Mouse (Mus musculus) gastrocnemius, postnatal 14 days (tissue): ENCODE measurements around the gene Fam20a. TPM values are rescaled to one million over a fixed set of nuclear protein-coding genes. Genes with fewer than 3 reads are reported as not detected.

Experiments used
- DNase-seq: peaks from one replicate; pipeline ENCODE4 v3.0.0; 2021; ENCODE audit warnings: mixed read lengths
- intact Hi-C: fragments of 180-260 bp; cut with DNase I; formaldehyde crosslinking; loops from one replicate; pipeline ENCODE4 v1.15.1; 2025; ENCODE audit warnings: low total_unique reads
- total RNA-seq, 2 experiments: library from RNA; stranded (reverse); gene quantifications; 2 replicates each; pipeline ENCODE4 v1.2.3; 2021

Fam20a gene
- total RNA-seq, 2 experiments from 2014 or later: 3.5 to 4.0 TPM

GRCm38 (mm10) chr11:109717966-109718895 lies 3.8 kb downstream of the Fam20a start:
- intact Hi-C loops: loop anchor here (5.0 kb wide), 1 partner anchor 41 kb away; no protein-coding TSS in a partner anchor
- DNase-seq: no peak

- intact Hi-C loops: loop anchor here (5.0 kb wide), 1 partner anchor 40 kb away; no protein-coding TSS in a partner anchor
- DNase-seq: no peak
Observed at GRCm38 (mm10) chr11:109717448-109717847, 4.6 kb downstream of the Fam20a start.

- DNase-seq: no peak
- intact Hi-C loops: loop anchor here (5.0 kb wide), 1 partner anchor 40 kb away; no protein-coding TSS in a partner anchor
Observed at GRCm38 (mm10) chr11:109716981-109717380, 5.1 kb downstream of the Fam20a start.

- no peak for DNase-seq
- intact Hi-C loops: loop anchor here (5.0 kb wide), 1 partner anchor 38 kb away; no protein-coding TSS in a partner anchor
Observed at GRCm38 (mm10) chr11:109715311-109715781, 6.7 kb downstream of the Fam20a start.

GRCm38 (mm10) chr11:109714341-109715247 lies 7.5 kb downstream of the Fam20a start:
- intact Hi-C loops: loop anchor here (5.0 kb wide), 1 partner anchor 37 kb away; no protein-coding TSS in a partner anchor
- DNase-seq: peak; percentile 45

- intact Hi-C loops: no loop called here
- no peak for DNase-seq
Observed at GRCm38 (mm10) chr11:109709501-109709900, 12.6 kb downstream of the Fam20a start.

GRCm38 (mm10) chr11:109708786-109709185 lies 13.3 kb downstream of the Fam20a start:
- no peak for DNase-seq
- intact Hi-C loops: no loop called here

- DNase-seq: no peak
- intact Hi-C loops: no loop called here
Observed at GRCm38 (mm10) chr11:109707442-109707841, 14.6 kb downstream of the Fam20a start.

GRCm38 (mm10) chr11:109706586-109706985 lies 15.5 kb downstream of the Fam20a start:
- no peak for DNase-seq
- intact Hi-C loops: no loop called here

- intact Hi-C loops: no loop called here
- no peak for DNase-seq
Observed at GRCm38 (mm10) chr11:109706055-109706412, 16.0 kb downstream of the Fam20a start.

GRCm38 (mm10) chr11:109705336-109706054 lies 16.6 kb downstream of the Fam20a start:
- no peak for DNase-seq
- intact Hi-C loops: no loop called here

- intact Hi-C loops: no loop called here
- DNase-seq: no peak
Observed at GRCm38 (mm10) chr11:109704311-109705205, 17.5 kb downstream of the Fam20a start.

GRCm38 (mm10) chr11:109703845-109704244 lies 18.2 kb downstream of the Fam20a start:
- no peak for DNase-seq
- intact Hi-C loops: no loop called here

- intact Hi-C loops: no loop called here
- no peak for DNase-seq
Observed at GRCm38 (mm10) chr11:109702031-109702815, 19.9 kb downstream of the Fam20a start.

GRCm38 (mm10) chr11:109700761-109701160 lies 21.3 kb downstream of the Fam20a start:
- no peak for DNase-seq
- intact Hi-C loops: no loop called here

- intact Hi-C loops: no loop called here
- DNase-seq: no peak
Observed at GRCm38 (mm10) chr11:109699784-109700183, 22.3 kb downstream of the Fam20a start.

- DNase-seq: no peak
- intact Hi-C loops: no loop called here
Observed at GRCm38 (mm10) chr11:109698740-109699139, 23.3 kb downstream of the Fam20a start.
